Mouse (Mus musculus) erythroblast, embryonic 14.5 days (primary cell): ENCODE measurements around the gene Sox21.

Source experiments
- GATA1 ChIP-seq: IDR thresholded peaks from 2 replicates; pipeline ENCODE4 v1.6.1; 2012; ENCODE audit warnings: low read length, inconsistent platforms, mixed read lengths
- TAL1 ChIP-seq: IDR thresholded peaks from 3 replicates; pipeline ENCODE4 v1.6.1; 2012; ENCODE audit warnings: low read length, inconsistent platforms, mixed read lengths

GRCm38 (mm10) chr14:118226471-118227155 is 10.2 kb downstream of the Sox21 start:
- TF ChIP-seq GATA1, result no peak
- no peak for TF ChIP-seq TAL1
